38 mouse cellular contexts compared by ENCODE assay signal in genomic region chr2:130353411-130353810, GRCm38 (mm10). TPM values are rescaled to one million over a fixed set of nuclear protein-coding genes. Genes with fewer than 3 reads are reported as not detected.
"Had no signal": no experiment of that assay in that cellular context is flagged by ENCODE, and none has a peak within 500 bp of the region (broad histone marks: within the 10 kb centered on the region; RNA-seq: fewer than 3 reads in every experiment).

No protein-coding gene starts in this region.

- H3K4me1 ChIP-seq: heart, embryonic 13.5 days; heart, embryonic 15.5 days; intestine, embryonic 15.5 days; limb, embryonic 10.5 days; limb, embryonic 12.5 days; liver, embryonic 13.5 days had no signal

- H3K4me2 ChIP-seq: heart, embryonic 11.5 days; heart, embryonic 13.5 days; heart, embryonic 15.5 days; hindbrain, embryonic 12.5 days; hindbrain, embryonic 14.5 days; intestine, embryonic 15.5 days; limb, embryonic 12.5 days; liver, embryonic 11.5 days; liver, embryonic 13.5 days had no signal

- ATAC-seq: hindbrain, embryonic 16.5 days; inflammation-experienced regulatory T-cells, adult 6 months; intestine, embryonic 15.5 days; intestine, postnatal 0 days had no signal

- H3K27ac ChIP-seq: heart, adult 2 months; heart, embryonic 13.5 days; heart, embryonic 15.5 days; hindbrain, embryonic 10.5 days; hindbrain, embryonic 12.5 days; hindbrain, embryonic 14.5 days; intestine, embryonic 15.5 days; left cerebral cortex, adult 2 months; limb, embryonic 10.5 days; limb, embryonic 12.5 days; liver, embryonic 13.5 days had no signal

- H3K9ac ChIP-seq: heart, embryonic 13.5 days; heart, embryonic 15.5 days; hindbrain, embryonic 12.5 days; hindbrain, embryonic 14.5 days; intestine, embryonic 15.5 days; limb, embryonic 12.5 days; liver, embryonic 13.5 days had no signal

- H3K27me3 ChIP-seq: intestine, embryonic 15.5 days had no signal

- DNase-seq: gastrocnemius, postnatal 14 days; gastrocnemius, postnatal 36 days; heart, adult 2 months; kidney, adult 18-20 months; kidney, adult 8-10 months; kidney, postnatal 10 days; kidney, postnatal 25 days; kidney, postnatal 4 days; liver; liver, embryonic 13.5 days had no signal

- H3K9me3 ChIP-seq: heart, embryonic 13.5 days; heart, embryonic 15.5 days; hindbrain, embryonic 10.5 days; hindbrain, embryonic 12.5 days; intestine, embryonic 15.5 days; limb, embryonic 10.5 days; limb, embryonic 12.5 days; liver, embryonic 13.5 days had no signal

- H3K4me3 ChIP-seq: heart, adult 2 months; heart, embryonic 13.5 days; heart, embryonic 15.5 days; hindbrain, embryonic 10.5 days; hindbrain, embryonic 12.5 days; intestine, embryonic 15.5 days; layer of hippocampus, adult 2 months; left cerebral cortex, adult 2 months; limb, embryonic 10.5 days; limb, embryonic 12.5 days; liver, embryonic 13.5 days had no signal

- H3K36me3 ChIP-seq: heart, embryonic 13.5 days; heart, embryonic 15.5 days; hindbrain, embryonic 10.5 days; hindbrain, embryonic 12.5 days; intestine, embryonic 15.5 days; limb, embryonic 10.5 days; limb, embryonic 12.5 days; liver, embryonic 13.5 days had no signal

RNA-seq across cellular contexts. Expression of gene Gm28372, which starts 51.6 kb away (rescaled TPM):
- total RNA-seq: gastrocnemius, adult 18-20 months; gastrocnemius, adult 8-10 months; gastrocnemius, postnatal 14 days; gastrocnemius, postnatal 36 days; heart, adult 2 months; heart, postnatal 25 days; heart, postnatal 4 days; layer of hippocampus, adult 2 months; layer of hippocampus, postnatal 10 days; layer of hippocampus, postnatal 25 days; left cerebral cortex, adult 2 months; left cerebral cortex, postnatal 14 days; left cerebral cortex, postnatal 36 days had no signal
- polyA plus RNA-seq: gonadal fat pad, adult 2 months; heart, adult 2 months; heart, embryonic 11.5 days; heart, embryonic 13.5 days; heart, embryonic 15.5 days; heart, postnatal 0 days; hindbrain, embryonic 10.5 days; hindbrain, embryonic 16.5 days; inflammation-experienced regulatory T-cells, adult 6 months; intestine, embryonic 15.5 days; intestine, postnatal 0 days; kidney, embryonic 14.5 days; kidney, embryonic 16.5 days; limb, embryonic 10.5 days; limb, embryonic 14.5 days; liver, embryonic 11.5 days; liver, embryonic 13.5 days had no signal

RNA-seq across cellular contexts. Expression of gene 1700020A23Rik, which starts 51.6 kb away (rescaled TPM):
- total RNA-seq: gastrocnemius, adult 18-20 months; gastrocnemius, adult 8-10 months; gastrocnemius, postnatal 14 days; gastrocnemius, postnatal 36 days; heart, adult 2 months; heart, postnatal 25 days; heart, postnatal 4 days; layer of hippocampus, adult 2 months; layer of hippocampus, postnatal 10 days; layer of hippocampus, postnatal 25 days; left cerebral cortex, adult 2 months; left cerebral cortex, postnatal 14 days; left cerebral cortex, postnatal 36 days had no signal
- polyA plus RNA-seq: heart, adult 2 months; heart, embryonic 11.5 days; heart, embryonic 13.5 days; heart, embryonic 15.5 days; heart, postnatal 0 days; hindbrain, embryonic 12.5 days; inflammation-experienced regulatory T-cells, adult 6 months; intestine, embryonic 15.5 days; intestine, postnatal 0 days; kidney, embryonic 14.5 days; kidney, embryonic 16.5 days; limb, embryonic 10.5 days; limb, embryonic 12.5 days; limb, embryonic 14.5 days; liver, embryonic 11.5 days; liver, embryonic 13.5 days had no signal

RNA-seq across cellular contexts. Expression of gene Tmem239, which starts 52.9 kb away (rescaled TPM):
- total RNA-seq: gastrocnemius, adult 18-20 months; gastrocnemius, adult 8-10 months; gastrocnemius, postnatal 14 days; gastrocnemius, postnatal 36 days; heart, adult 2 months; heart, postnatal 25 days; heart, postnatal 4 days; layer of hippocampus, adult 2 months; layer of hippocampus, postnatal 10 days; layer of hippocampus, postnatal 25 days; left cerebral cortex, adult 2 months; left cerebral cortex, postnatal 14 days; left cerebral cortex, postnatal 36 days had no signal
- polyA plus RNA-seq: heart, adult 2 months; heart, embryonic 11.5 days; heart, embryonic 15.5 days; heart, postnatal 0 days; hindbrain, embryonic 10.5 days; hindbrain, embryonic 12.5 days; hindbrain, embryonic 14.5 days; inflammation-experienced regulatory T-cells, adult 6 months; intestine, embryonic 15.5 days; intestine, postnatal 0 days; kidney, embryonic 14.5 days; kidney, embryonic 16.5 days; limb, embryonic 10.5 days; limb, embryonic 12.5 days; limb, embryonic 14.5 days; liver, embryonic 11.5 days; liver, embryonic 13.5 days had no signal

RNA-seq across cellular contexts. Expression of gene Ebf4, which starts 58.4 kb away (rescaled TPM):
- polyA plus RNA-seq: inflammation-experienced regulatory T-cells, adult 6 months had no signal
